Mouse (Mus musculus) layer of hippocampus, adult 9-11 months (tissue): ENCODE data around the gene Spo11.

ENCODE experiments used
- DNase-seq: peaks from one replicate; pipeline ENCODE4 v3.0.0; 2022

The Spo11 gene

DNA sequence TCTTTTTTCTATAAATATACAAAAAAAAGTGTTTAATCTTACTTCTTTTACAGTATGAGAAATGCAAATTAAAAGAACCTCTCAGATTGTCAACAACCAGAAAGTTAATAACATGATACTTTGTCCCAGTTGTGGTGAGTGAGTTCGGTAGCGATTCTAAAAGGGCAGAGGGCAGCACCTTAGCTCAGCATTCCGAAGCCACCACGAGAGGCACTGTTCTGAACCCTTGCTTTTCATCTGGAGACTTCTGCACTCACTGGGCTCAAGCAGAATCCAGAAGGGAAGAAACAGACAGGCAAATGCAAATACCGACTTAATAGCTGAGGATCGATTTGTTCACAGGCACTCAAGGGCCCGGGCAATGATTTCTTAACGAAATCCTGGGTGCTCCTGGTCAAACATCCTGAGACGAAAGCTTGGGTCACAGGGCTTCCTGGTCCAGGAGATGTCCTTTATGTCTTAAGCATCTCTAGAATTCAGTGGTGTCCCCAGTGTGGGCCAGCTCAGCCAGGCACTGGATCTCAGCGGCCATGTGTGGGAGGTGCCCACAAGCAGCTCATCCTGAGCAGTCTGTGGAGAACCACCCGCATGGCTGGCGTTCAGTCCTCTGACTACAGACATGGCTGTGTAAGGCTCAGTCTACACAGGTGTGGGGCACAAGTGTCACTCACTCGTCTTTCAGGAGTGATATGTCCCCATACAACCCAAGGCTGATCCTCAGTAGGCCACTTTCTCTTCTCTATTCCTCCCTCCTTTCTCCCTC is 18.3 kb upstream of the Spo11 start:
- DNase-seq, result no peak

DNA sequence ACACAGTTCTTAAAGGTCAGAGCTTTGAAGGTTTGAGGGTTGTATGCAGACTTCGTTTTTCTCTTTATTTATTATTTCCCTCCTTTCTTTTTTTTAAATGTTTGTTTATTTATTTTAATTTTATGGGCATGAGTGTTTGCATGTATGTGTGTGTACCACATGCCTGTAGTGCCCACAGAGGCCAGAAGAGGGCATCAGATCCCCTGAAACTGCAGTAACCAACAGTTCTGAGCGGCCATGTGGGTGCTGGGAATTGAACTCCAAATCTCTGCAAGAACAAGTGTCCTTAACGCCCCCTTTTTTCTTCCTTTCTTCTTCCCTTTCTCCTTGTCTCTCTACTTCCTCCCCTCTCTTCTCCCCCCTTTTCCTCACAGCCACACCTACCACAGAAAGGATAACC is 17.1 kb upstream of the Spo11 start:
- DNase-seq, result no peak

DNA sequence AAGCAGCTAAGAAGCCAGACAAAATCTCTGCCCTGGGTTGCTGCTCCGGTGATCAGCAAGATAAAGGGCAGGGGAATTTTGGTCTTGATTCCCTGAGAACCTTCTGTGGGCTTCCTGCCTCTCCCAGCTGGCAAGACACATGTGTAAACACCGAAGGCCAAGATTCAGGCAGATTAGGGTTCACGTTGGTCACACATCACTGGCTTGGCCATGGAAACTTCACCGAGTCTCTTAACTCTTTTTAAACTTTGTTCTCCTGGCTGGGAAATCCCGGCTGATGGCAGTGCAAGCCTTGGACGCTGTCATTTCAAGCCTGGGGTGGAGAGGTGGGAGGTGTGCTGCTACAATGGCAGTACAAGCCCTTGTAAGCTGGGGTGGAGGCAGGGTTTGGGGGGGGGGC is 16.3 kb upstream of the Spo11 start:
- no peak for DNase-seq

DNA sequence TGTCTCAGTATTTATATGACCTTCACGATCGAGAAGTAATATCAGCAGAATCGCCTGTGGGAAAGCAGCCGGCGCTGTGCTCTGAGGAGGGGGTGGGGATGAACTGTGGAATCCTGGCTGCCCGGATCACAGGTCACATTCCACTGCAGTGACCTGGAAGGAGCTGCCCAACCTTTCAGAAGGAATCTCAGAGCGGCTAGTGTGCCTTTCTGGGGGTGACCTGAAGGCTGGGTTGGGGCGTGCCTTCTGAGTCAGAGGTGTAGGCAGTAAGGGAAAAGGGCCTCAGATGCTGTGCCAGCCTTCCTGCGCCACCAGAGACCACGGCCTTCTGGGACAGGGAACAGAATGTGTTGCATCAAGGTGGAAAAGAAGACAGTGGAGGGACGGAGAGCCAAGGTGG is 12.3 kb upstream of the Spo11 start:
- DNase-seq, result no peak

DNA sequence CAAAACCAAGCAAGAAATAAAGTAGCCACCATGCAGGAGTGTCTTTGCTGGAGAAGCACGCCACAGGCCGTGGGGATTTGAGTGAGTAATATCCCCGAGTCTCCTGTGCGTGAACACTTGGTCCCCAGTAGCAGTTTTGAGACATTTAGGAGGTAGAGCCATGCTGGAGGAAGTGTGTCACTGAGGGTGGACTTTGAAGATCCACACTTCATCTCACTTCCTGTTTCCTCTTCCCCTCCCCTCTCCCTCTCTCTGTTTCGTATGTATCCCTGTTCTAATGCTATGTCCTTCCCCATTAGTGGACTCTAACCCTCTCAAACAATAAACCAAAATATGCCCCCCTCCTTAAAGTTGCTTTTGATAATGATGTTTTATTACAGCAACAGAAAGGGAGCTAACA is 11.0 kb upstream of the Spo11 start:
- no peak for DNase-seq

DNA sequence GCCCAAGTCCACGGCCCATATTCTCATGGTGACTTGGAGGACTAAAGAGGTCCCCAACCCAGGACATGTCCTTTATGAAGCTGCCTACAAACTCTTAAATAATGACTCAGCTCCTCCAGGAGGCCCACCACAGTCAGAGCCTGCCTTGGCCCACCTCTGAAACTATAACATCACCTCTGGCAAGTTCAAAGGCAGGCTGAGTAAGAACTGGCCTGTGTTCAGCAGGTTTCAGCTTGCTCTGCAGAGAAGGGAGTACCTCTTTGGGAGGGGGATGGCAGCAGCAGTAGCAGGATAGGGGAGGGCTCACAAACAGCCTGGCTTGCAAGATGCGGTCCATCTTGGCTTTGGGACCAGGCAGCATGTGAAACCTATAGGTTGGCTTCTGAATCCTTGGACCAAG is 5.6 kb upstream of the Spo11 start:
- no peak for DNase-seq

DNA sequence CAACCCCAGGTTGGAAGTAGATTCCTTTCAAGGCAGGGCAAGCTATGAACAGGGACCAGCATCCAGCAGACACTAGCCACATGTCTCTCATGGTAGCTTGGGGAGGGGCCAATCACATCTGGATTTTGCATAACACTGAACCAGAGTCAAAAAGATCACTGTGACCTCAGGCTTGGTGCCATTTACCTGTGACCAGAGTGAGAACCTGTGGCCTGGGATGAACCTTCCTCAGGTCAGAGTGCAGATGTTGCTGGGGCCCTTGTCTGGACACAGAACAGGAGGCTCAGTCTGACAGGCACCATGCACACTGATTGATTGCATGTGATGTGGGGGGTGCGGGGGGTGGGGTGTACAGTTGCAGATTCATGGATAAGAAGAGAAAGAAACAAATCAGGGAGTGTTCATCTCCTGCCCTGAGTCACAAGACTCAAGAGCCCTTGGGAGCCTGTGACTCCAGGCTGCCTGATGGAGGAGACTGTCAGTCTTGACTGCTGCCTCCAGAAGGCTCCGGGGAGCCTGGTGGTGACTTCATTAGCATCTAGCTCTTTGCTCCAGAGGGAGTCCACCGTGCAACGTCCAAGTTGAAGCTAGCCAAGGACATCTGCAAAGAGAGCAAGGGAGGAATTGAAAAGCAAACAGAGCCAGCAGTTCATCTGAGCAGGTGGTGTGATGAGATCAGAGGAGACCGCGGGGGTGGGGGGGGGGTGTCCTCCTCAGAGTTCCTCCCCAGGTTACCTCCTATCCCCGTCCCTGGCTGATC is 3.5 kb upstream of the Spo11 start:
- DNase-seq, result no peak

DNA sequence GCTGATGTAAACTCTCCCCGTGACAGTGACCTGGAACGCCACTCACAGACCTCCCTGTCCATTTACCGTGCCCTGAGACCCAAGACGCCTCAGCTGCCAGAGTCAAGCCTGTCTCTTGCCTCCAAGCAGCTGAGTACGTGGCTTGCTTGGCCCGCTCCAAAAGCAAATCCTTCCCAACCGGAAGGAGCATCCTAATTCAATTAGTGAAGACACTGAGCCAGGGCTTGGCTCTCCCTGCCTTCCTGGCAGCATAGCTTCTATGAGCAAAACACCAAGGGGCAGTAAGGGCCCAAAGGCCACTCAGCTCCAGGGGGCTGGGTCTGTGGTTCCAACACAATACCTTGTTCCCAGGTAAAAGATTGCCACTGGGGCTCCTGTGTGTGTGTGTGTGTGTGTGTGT is 2.8 kb upstream of the Spo11 start:
- no peak for DNase-seq

DNA sequence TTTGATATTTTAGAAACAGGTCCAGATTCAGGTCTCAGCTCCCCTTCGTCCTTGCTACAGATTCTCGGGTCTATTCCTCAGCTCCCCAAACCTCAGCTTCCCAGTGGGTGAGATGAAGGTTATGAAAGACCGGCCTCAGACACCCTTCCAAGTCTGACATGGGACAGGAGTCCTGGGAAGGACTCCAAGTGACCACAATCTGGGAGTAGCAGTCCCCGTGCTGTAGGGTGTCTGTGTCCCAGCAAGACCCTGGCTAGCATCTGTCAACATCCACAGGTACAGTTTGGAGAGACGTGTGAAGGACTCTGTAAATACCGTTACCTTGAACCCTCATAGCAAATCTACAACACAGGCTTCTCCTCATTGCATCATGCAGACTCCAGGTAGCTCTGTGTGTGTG is 2.3 kb upstream of the Spo11 start:
- no peak for DNase-seq

DNA sequence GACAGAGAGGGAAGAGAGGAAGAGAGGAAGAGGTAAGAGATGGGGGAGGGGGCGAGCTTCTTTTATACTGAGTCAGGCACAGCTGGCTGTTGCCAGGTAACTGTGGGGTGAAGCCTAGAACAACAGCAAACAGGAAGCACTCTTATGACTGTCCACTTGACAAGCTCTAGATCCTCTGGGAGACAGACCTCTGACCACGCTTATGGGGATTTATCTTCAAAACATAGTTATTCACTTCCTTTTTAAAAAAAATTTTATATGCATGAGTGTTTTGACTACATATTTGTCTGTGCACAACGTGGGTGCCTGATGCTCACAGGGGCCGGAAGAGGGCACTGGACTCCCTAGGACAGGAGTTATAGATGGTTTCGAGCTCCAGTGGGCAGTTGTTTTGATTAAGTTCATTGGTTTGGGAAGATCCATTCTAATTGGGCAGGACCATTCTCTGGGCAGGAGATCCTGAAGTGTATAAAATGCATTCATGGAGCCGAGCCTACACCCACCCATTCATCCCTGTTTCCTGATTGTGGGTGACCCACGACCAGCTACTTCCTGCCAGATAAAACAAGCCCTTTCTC is 750 bp upstream of the Spo11 start:
- no peak for DNase-seq

DNA sequence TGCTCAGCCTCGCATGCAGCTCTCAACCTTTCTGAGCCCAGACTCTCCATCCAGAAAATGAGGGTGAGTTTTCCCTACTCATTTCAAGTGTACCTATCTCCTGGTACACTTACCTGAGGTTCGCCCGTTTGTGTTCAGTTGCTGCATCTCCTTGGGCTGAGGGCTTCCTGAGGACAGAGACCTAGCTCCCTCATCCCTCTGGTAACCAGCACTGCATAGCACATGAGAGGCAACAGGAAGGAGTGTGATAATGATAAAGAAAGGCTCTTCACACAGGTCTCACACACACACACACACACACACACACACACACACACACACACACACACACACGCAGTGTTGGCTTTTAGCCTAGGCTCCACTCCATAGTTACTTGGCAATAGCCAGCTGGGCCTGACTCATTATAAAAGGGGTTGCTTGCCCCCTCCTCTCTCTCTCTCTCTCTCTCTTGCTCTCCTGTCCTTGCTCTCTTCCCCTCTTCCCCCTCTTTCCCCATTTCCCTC is 682 bp downstream of the Spo11 start:
- no peak for DNase-seq

DNA sequence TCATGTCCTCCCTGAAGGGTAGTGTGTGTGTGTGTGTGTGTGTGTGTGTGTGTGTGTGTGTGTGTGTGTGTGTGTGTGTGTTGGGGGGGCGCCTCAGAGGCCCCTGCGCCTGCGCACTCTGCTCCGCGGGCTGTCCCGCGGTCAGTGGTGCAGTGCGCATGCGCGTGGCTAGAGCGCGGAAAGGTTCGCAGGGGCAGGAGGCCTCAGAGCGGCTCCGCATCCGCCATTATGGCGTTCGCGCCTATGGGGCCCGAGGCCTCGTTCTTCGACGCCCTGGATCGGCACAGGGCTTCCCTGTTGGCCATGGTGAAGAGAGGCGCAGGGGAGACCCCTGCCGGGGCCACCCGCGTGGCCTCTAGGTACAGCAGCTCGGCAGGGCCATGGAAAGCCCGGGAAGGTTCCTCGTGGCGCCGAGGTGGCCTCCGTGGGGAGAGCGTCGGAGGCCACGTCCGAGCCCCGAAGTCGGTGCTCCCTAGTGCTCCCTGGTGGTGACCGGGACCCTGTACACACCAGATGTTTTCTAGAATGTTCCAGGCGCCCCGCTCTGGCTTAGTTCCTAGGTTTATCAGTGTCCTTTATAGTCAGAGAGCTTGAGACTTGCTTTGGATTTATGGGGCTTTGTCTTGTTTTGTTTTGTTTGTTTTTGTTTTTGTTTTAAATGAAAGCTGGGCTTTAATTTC is 2.3 kb downstream of the Spo11 start:
- DNase-seq, result no peak

DNA sequence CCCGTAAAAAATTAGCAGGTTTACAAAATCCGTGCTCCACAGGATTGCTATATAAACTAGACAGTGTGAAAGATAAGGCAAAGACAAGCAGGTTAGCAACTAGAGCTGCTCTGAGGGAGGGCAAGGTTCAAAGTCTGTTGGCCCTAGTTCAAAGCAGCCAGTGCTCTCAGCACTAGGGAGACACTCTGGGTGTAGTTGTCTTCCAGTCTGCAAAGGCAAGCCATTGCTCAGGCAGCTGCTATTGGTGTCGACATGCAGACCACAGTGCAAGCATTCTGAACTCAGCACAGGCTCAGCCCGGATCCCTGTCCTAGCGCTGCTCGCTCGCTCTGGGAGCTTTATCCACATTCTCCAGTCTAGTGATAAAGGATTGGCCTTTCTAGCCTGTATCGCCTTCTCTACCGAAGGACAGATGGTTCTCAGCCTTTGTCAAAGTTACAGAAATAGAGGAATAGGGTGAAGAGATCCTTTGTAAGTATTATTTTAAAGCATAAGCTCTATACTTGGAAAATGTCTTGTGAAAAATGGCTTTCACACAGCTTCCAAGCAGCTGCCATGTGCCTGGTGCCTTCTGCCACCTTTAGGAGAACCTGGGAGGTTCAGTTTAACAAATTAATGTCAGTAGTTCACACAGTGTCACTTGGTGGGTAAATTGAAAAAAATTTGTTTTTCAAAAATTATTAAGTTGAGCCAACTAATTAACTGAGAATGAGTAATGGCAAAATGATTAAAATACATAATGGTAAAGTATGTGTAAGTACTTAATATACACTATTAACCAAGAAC is 5.5 kb downstream of the Spo11 start:
- DNase-seq, result no peak

DNA sequence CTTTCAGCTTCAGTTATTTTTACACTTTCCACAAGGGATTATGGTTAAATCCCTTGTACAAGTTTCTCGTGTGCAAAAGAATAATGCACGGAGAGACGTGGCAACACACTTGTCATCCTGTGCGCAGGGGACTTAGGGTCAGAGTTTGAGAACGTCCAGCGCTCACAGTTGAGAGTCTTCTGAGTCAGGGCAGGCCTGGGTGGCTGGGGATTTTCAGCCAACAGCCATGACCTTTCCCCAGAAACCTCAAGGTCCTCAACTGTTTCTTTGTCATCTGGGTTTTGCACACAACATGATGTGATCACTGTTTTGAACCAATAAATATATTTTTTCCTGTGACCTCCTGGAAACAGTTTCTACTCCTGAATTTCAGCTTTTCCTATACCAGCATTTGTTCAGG is 12.7 kb downstream of the Spo11 start:
- DNase-seq, result no peak

DNA sequence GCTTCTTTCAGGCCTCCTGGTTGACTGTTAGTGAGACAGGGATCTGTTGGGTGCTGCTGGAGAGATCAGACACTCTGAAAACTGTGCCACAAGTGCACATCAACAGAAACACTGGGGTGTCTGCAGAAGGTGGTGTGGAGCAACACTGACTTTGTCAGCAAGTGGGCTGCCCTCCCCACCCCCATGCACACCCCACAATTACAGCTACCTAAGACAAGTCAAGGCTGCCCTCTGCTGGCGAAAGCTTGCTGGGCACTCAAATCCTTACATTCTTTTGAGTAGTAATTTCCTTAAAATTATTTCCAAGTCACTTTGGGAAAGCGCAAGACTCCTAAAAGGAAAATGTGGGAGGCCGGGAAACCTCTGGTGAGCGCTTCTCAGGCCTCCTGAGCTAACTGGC is 18.7 kb downstream of the Spo11 start:
- DNase-seq, result peak; percentile 74

DNA sequence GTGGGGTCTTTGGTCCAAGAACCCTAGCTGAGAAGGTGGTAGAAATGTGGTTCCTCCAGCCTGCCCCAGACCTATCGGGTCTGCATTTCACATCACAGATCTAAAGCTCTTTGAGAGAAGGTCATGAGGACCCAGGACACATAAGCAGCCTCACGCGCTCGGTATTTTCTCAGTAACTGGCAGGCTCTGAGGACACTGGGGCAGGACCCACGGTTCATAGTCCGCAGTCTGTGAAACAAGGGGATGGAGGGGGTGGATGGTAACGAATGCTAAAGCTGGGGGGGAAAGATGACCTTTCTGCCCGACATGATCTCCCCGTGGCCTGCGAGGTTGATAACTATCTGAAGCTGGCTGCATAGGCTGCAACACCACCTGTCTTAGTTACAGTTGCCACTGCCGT is 20.2 kb downstream of the Spo11 start:
- DNase-seq, result no peak

DNA sequence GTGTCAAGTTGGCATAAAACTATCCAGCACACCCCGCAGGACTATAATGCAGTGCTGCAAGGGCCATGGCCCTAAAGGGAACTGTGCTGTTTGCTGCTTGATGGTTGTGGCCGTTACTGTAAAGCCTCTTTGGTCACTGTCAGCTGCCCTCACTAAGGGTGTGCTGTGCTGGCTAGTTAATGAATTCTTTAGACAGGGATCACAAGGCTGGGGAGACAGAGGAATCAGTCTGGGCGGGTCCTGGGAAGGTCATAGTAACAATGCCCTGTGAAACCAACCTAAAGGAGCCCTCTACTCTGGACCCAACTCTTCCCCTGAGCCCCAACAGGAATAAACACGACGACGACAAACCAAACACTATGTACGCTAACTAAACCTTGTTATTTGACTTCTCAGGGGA is 21.0 kb downstream of the Spo11 start:
- DNase-seq, result no peak

DNA sequence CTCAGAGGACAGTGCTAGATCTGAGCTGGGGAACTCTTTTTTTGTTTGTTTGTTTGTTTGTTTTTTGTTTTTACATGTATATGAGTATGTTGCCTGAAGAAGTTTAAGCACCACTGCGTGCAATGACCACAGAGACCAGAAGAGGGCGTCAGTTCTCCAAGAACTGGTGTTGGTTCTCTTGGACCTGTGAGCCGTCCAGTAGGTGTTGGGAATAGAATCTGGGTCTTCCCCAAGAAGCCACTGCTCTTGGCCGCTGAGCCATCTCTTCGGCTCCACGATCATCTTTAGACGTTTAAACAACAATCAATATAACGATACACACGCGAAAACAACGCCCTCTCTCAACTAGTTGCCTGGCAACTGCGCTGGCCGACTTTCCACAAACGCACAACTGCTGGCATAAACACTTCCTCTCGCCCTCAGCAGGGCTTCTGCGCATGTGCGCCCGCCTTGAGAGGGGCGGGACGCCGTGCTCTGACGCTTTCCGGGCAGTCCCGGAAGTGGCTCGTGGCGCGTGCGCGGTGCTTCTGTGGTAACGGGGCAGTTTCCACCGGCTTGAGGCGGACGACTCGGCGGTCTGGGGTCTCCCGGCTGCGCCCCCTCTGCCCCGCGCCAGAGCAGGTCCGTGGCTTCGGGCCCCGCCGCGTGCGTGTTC is 22.3 kb downstream of the Spo11 start, which contains the start of gene Rae1:
TSS of gene Rae1 (plus strand) at position 488 of the 655 bp plus-strand sequence.
- DNase-seq, result peak; percentile 98

DNA sequence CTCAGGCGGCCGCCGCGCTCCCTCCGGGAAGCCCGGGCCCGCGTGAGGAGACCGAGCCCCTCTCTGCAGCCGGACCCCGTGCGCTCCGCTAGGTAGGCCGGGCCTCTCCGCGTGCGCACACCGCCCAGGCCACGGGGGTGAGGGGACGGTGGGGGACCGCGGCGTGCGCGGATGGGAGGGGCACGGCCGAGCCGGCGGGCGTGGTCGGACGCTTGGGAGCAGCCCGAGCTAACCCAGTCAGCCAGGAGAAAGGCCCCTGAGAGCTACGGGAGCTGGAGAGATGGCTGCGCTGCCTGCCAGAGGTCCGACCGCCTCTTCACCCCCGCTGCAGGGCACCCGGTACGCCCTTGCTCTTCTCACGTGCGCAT is 22.8 kb downstream of the Spo11 start:
- DNase-seq, result peak; percentile 66

DNA sequence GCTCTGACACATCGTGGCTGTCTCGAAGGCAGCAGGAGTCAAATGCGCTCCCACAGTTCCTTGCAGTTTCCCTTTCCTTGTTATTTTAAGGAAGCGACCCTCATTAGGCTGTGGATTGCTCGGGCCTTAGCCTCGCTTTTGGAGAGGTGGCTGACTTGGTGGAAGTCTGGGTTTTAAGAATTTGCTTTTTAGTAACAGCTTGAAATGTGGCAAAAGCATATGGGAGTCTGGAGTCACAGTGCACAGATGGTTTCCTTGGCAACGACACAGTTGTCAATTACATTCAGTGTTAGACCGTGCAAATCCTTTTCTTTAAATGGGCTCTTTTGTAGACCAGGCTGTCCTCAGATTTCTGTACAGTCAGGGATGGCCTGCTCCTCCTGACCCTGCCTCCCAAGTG is 23.4 kb downstream of the Spo11 start:
- peak; percentile 69 for DNase-seq

DNA sequence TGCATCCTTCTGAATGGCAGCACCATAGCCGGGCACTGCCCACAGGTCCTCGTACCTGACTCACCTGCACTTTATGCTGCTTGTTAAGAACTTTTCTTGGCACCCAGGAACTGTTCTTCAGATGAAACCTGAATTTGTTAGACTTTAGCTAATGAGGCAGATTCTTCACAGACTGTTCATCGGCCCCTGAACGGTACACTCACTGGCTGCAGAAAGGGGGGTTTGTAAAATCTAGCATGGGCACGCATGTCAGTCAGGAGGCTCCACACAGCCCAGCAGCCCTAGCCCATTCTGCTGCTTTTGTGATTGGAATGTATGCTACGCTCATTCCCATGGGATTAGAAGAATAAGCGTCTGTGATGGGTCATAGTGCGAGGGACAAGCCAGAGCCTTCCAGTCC is 26.2 kb downstream of the Spo11 start:
- no peak for DNase-seq

DNA sequence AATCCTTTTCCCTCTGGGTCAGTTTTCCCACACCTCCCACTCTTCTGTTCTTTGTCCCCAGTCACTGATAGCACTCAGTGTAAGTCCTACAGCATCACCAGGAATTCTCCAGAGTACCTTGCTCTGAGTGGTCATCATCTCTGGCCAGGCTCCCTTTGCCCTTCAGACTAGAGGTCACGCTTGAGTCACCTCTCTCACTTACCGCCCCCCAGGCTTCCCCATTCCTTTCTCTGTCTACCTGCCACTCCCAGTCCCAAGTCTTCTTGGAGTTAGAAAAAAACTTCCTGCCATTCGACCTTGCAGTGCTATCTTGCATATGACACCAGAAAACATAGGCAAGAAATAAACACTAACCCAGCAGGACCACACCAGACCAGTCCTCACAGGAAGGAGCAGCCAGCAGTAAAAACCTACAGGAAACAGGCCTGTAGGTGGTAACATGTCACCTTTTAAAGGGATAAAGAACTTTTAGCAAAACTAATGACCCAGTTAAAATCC is 32.8 kb downstream of the Spo11 start:
- DNase-seq, result no peak
